Mouse (Mus musculus) intestine, embryonic 15.5 days (tissue): ENCODE measurements at regions not wholly inside any gene's neighbourhood (a gene's known extent, or its start where the extent isn't known, plus 50 kb on each side); places are given as distances from the start of the nearest gene placed in this dataset.

Source experiments
- ATAC-seq: fragments of 200-750 bp; cut with Nextera tagmentation; 2 replicates; pipeline ENCODE4 v1.8.0; 2017; ENCODE audit warnings: moderate TSS enrichment, moderate library complexity
- H3K27ac ChIP-seq: fragments of 300-500 bp; sonication (generic); 2 replicates; pipeline ENCODE4 v1.5.1; 2015; ENCODE audit warnings: mild to moderate bottlenecking, inconsistent platforms
- H3K27me3 ChIP-seq: fragments of 300-500 bp; sonication (generic); replicated peaks from 2 replicates; pipeline ENCODE4 v1.6.1; 2015; ENCODE audit warnings: inconsistent platforms
- H3K36me3 ChIP-seq: fragments of 300-500 bp; sonication (generic); 2 replicates; pipeline ENCODE4 v1.6.1; 2015; ENCODE audit warnings: inconsistent platforms
- H3K4me1 ChIP-seq: fragments of 300-500 bp; sonication (generic); replicated peaks from 2 replicates; pipeline ENCODE4 v1.6.1; 2015; ENCODE audit warnings: inconsistent platforms
- H3K4me2 ChIP-seq: fragments of 300-500 bp; sonication (generic); replicated peaks from 2 replicates; pipeline ENCODE4 v1.6.1; 2015; ENCODE audit warnings: mild to moderate bottlenecking, inconsistent platforms
- H3K4me3 ChIP-seq: fragments of 300-500 bp; sonication (generic); replicated peaks from 2 replicates; pipeline ENCODE4 v1.5.1; 2015; ENCODE audit warnings: inconsistent platforms
- H3K9ac ChIP-seq: fragments of 300-500 bp; sonication (generic); 2 replicates; pipeline ENCODE4 v1.6.1; 2015; ENCODE audit warnings: inconsistent platforms
- H3K9me3 ChIP-seq: fragments of 300-500 bp; sonication (generic); 2 replicates; pipeline ENCODE4 v1.6.1; 2016; ENCODE audit warnings: inconsistent platforms
- WGBS: fragments of 180-500 bp; shearing (Covaris S2); methylation state at CpG from one replicate; pipeline ENCODE4 v1.1.7; 2015; 5-methylcytosine and 5-hydroxymethylcytosine counted together

DNA sequence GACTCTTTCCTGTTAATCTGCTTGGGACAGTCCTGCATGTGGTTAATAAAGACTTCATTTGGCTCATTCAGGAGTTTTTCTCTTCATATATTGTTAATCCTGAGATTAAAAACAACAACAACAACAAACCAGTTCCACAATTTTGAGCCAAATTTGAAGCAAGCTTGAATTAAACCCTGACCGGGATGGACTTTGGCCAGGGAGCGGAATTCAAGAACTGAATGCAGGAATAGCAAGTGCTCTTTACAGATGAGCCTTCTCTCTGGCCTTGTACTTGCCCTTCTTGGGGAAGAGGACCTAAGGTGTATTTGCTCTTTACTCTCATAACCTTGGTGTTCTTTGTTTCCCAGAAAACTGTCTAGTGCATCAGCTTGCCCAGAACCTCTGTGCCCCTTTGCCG, 161.6 kb downstream of the 9530068E07Rik start:
- Histone ChIP-seq H3K27ac (no peak overlapping the region), H3K27me3 (no peaks in the 10 kb centered on the region), H3K4me3 (no peak overlapping the region), H3K36me3 (no peaks in the 10 kb centered on the region), H3K4me1 (peaks cover 5% of the 10 kb centered on the region; the same call in 1 of the 2 replicates), H3K4me2 (no peak overlapping the region), H3K9ac (no peak overlapping the region), H3K9me3 (no peaks in the 10 kb centered on the region)
- 74% methylated on average over 3 of the region's 3 CpGs for WGBS
- no peak for ATAC-seq

DNA sequence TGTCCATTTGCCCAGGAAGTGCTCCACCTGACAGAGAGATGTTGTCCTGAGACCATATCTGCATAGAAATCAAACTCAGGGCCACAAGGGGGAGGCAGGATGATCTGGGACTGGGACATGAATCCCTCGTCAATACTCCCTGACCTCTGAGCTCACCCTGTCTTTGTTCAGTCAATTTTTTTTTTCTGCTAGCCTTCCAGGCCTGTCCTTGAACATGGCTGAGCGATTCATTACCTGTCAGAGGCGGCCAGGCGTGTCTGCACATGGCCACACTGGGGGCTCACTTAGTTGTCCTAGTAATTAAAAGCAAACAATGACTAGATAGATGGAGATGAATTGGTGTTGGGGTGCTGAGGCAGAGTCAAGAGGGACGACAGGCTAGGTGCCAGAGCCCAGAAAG, 162.6 kb downstream of the 9530068E07Rik start:
- 70% methylated on average over 5 of the region's 5 CpGs for WGBS
- no peak for ATAC-seq
- Histone ChIP-seq H3K4me2 (no peak overlapping the region), H3K9me3 (no peaks in the 10 kb centered on the region), H3K4me1 (peaks cover 5% of the 10 kb centered on the region; the same call in 1 of the 2 replicates), H3K36me3 (no peaks in the 10 kb centered on the region), H3K4me3 (no peak overlapping the region), H3K27me3 (no peaks in the 10 kb centered on the region), H3K27ac (no peak overlapping the region), H3K9ac (no peak overlapping the region)

DNA sequence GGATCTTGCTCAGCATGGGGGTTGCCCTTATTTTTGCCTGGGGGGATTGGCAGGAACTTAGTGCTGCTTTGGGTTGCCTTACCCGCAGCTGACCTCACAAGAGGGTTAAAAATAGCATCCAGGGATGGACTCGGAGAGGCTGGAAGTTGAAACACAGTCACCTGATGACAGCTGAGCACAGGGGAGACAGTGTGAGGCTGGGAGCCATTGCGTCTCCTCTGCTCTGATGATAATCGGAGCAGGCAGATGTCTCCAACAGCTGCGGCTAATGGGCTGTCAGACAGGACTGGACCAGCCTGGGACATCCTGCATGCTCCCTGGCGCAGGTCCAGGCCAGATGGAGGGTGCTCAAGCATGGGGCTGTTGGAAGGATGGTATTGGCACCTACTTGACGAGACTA, 165.1 kb downstream of the 9530068E07Rik start:
- H3K4me3 ChIP-seq = no peak overlapping the region
- H3K27me3 ChIP-seq = no peaks in the 10 kb centered on the region
- H3K4me2 ChIP-seq = no peak overlapping the region
- ATAC-seq = 0 out of 2 replicates have a peak, but pooled peaks have one; percentile 41
- peaks cover 7% of the 10 kb centered on the region for H3K4me1 ChIP-seq
- H3K9me3 ChIP-seq = no peaks in the 10 kb centered on the region
- no peak overlapping the region; the same call in 1 of the 2 replicates for H3K27ac ChIP-seq
- H3K9ac ChIP-seq = no peak overlapping the region
- H3K36me3 ChIP-seq = no peaks in the 10 kb centered on the region
- WGBS = 44% methylated on average over 7 of the region's 7 CpGs

DNA sequence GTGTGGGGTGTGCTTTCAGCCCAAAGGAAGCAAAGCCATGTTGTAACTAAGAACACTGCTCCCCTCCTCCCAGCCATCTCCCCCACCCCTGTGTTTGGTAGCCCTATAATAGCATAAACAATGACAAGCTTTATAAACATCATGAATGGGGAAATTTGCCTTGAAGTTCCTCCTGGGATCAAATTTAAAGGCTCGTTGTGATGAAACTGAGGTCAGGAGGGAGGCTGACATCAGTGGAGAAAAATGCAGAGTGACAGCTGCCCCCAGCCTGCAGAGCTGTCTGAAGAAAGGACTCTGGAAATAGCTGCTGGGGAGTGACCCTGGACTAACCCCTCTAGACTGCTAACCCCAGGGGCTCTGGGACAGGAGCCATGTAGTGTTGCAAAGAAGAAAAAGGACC, 169.2 kb downstream of the 9530068E07Rik start:
- Histone ChIP-seq H3K27me3 (no peaks in the 10 kb centered on the region), H3K9ac (no peak overlapping the region), H3K36me3 (no peaks in the 10 kb centered on the region), H3K4me2 (no peak overlapping the region), H3K4me1 (peaks cover 8% of the 10 kb centered on the region), H3K9me3 (no peaks in the 10 kb centered on the region), H3K27ac (no peak overlapping the region), H3K4me3 (no peak overlapping the region)
- ATAC-seq = peak; percentile 55; the same call in 1 of the 2 replicates
- 17% methylated on average over 1 of the region's 1 CpGs for WGBS

DNA sequence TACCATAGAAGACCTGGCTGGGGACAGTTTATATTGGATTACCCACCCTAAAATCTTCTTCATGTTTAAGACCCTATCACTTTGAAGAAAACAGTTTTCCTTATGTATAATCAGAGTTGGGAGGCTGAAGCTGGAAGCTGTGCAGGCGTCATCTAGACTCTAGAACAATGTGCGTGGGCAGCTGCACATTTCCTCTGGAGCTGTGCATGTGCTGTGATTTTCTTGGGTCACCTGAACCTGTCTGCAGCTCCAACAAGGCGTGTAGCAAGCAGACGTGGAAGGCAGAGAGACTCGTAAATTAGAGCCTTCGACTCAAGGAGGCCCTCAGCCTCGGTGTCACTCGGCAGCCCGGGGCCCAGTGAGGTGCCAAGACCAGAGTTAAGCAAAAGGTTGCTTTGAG, 169.8 kb downstream of the 9530068E07Rik start:
- Histone ChIP-seq H3K4me1 (peaks cover 9% of the 10 kb centered on the region), H3K27me3 (no peaks in the 10 kb centered on the region), H3K36me3 (no peaks in the 10 kb centered on the region), H3K9ac (no peak overlapping the region), H3K27ac (no peak overlapping the region), H3K9me3 (no peaks in the 10 kb centered on the region), H3K4me3 (no peak overlapping the region), H3K4me2 (no peak overlapping the region)
- no peak for ATAC-seq
- 60% methylated on average over 9 of the region's 9 CpGs for WGBS

DNA sequence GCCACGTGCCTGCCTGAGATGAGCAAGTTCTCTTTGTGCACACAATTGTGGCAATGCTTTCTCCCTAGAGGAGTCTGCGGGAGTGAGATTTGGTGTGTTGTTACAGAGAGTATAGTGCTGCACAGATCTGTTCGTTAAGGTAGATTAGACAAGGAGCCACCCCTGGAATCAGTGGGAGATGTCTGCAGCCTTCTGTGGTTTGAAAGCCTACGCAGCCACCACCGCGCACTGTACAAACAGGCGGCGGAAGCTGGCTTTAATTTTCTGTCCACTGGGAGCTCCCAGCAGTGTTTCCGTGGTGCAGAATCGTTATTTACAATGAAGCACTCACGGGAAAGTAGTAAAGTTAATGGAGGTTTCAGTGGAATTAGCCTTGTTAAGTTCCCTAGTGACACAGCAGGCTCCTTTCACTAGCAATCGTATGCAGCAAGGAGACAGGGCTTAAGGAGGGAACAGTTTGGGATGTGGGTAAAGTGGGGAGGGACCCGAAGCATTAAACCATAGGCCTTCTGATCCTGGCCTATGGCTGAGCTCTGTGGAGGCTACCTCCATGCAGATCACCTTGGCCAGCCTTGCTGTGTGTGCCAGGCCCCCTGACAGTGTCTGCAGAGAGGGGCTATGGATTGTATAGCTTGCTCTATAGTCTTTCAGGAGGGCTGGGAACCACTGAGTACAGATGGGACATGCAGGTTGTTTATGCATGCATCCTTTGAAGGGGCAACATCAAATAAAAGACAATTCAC, 171.9 kb downstream of the 9530068E07Rik start:
- 60% methylated on average over 13 of the region's 13 CpGs for WGBS
- no peaks in the 10 kb centered on the region for H3K36me3 ChIP-seq
- H3K27ac ChIP-seq = no peak overlapping the region
- H3K9me3 ChIP-seq = no peaks in the 10 kb centered on the region
- H3K9ac ChIP-seq = no peak overlapping the region
- no peaks in the 10 kb centered on the region for H3K27me3 ChIP-seq
- H3K4me1 ChIP-seq = peaks cover 5% of the 10 kb centered on the region; the same call in 1 of the 2 replicates
- no peak for ATAC-seq
- H3K4me3 ChIP-seq = no peak overlapping the region
- H3K4me2 ChIP-seq = no peak overlapping the region

DNA sequence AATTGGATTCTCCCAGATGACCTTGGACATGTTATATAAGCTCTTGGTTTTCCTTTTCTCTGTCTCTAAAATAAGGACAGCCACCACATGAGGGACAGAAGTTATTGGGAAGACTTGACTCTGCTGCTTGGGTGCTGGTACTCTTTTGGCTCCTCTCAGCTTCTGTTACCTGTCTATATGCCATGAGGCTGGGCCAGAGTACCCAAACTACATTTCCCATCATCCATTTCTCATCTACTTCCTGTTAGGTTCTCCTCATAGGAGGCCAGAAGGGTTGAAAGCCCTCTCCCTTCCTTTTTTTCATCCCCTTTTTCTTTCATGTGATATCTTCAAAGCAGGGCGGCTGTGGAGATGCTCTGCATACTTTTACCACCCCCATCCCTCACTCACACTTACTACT, 172.6 kb downstream of the 9530068E07Rik start:
- no peak for ATAC-seq
- Histone ChIP-seq H3K4me1 (peaks cover 5% of the 10 kb centered on the region; the same call in 1 of the 2 replicates), H3K4me3 (no peak overlapping the region), H3K27ac (no peak overlapping the region), H3K27me3 (no peaks in the 10 kb centered on the region), H3K9me3 (no peaks in the 10 kb centered on the region), H3K9ac (no peak overlapping the region), H3K36me3 (no peaks in the 10 kb centered on the region), H3K4me2 (no peak overlapping the region)
- 56% methylated on average over 1 of the region's 1 CpGs for WGBS

DNA sequence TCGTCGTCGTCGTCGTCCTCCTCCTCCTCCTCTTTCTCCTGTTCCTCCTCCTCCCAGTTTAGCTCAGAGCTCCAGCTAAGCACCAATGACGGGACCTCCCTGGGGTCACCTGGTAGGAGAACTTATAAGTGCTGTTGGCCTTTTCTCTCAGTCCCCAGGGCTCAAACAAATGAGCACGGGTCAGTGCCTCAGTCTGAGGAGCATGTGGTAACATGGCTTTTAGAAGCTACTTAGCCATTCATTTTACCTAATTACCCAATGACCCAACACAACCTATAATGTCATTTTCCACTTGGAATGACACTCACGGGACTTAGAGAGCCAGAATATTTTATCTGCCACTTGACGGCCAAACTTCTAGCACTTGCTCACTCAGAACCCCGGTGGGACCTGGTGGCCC, 173.5 kb downstream of the 9530068E07Rik start:
- no peaks in the 10 kb centered on the region for H3K27me3 ChIP-seq
- H3K4me1 ChIP-seq = peaks cover 5% of the 10 kb centered on the region; the same call in 1 of the 2 replicates
- H3K4me2 ChIP-seq = no peak overlapping the region
- 88% methylated on average over 10 of the region's 10 CpGs for WGBS
- no peaks in the 10 kb centered on the region for H3K9me3 ChIP-seq
- no peak for ATAC-seq
- no peak overlapping the region for H3K4me3 ChIP-seq
- H3K9ac ChIP-seq = no peak overlapping the region
- no peaks in the 10 kb centered on the region for H3K36me3 ChIP-seq
- no peak overlapping the region for H3K27ac ChIP-seq

DNA sequence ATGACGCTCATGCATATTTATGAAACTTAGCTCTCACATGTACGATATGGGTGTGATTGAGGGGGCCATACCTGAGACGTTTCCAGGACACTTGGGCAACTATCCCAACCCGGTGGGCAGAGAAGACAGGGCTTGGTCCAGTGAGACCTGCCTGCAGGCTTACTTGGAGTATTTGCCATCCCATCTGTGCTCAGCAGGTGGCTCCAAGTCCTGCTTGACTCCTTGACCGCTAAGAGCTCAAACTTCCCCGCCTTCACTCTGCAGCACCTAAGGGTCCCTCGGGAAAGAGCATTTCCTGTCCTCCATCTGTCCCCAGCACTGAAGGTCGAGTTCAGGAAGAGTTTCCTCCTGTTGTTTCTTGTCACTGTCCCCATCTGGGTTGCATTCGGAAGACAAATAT, 182.2 kb downstream of the 9530068E07Rik start:
- Histone ChIP-seq H3K4me3 (no peak overlapping the region), H3K36me3 (no peaks in the 10 kb centered on the region), H3K9me3 (no peaks in the 10 kb centered on the region), H3K27me3 (no peaks in the 10 kb centered on the region), H3K4me1 (no peaks in the 10 kb centered on the region), H3K27ac (no peak overlapping the region), H3K4me2 (no peak overlapping the region), H3K9ac (no peak overlapping the region)
- WGBS = 44% methylated on average over 9 of the region's 9 CpGs
- ATAC-seq = no peak

DNA sequence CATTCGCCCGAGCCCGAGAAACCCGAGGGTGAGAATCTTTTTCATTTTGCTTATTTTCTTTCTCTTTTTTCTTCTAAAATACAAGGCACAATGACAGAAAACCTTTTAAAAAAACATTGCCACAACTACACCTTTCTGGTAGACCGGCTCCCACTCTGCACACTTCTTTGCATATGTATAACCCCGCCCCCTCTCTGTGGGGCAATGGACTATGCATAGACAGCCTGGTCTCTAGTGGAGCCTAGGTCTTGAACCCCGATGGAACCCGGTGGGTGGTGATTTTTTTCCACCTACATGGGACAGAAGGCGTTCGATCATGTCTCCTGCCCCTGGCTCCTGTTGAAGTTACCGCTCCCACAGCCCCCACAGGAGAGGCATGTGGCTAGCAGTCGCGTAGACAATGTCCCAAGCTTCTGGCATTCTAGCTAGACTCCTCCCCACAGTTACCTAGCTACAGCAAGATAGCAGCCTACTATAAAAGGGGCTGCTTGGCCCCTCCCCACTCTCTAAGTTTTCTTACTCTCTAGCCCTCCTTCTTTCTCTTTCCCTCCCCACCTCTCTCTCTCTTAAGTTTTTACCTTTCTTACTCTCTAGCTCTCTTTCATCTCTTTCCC, 183.6 kb downstream of the 9530068E07Rik start:
- Histone ChIP-seq H3K36me3 (no peaks in the 10 kb centered on the region), H3K27me3 (no peaks in the 10 kb centered on the region), H3K9ac (no peak overlapping the region), H3K4me3 (no peak overlapping the region), H3K4me1 (no peaks in the 10 kb centered on the region), H3K27ac (no peak overlapping the region), H3K9me3 (no peaks in the 10 kb centered on the region), H3K4me2 (no peak overlapping the region; the same call in 1 of the 2 replicates)
- no peak for ATAC-seq
- WGBS = 69% methylated on average over 13 of the region's 13 CpGs

DNA sequence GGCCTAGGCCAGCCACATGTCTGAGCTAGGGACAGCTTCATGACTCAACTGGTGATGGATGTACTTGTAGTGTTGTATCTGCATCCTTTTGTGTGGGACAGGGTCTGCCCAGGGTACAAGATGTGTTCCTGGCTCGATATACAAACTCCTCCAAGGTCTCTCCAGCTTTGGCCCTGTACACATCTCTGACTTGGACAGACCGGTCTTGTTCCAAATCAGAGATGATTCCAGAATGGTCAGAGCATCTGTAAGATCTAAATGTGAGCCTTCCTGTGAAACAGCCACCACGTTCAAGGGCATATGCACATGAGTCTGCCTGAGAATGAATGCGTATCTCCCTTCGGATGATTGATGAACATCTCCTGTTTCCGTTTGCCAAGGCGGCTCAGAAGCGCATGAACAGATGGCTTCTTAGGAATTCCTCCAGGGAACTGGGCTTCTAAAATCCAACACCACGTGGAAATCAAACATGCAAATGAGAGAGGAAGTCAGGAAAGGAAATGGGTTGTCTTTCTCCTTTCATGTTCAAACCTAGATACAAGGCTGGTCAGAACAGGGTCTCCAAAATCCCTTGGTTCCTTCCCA, 172.7 kb upstream of the Fstl4 start:
- H3K27ac ChIP-seq = no peak overlapping the region
- no peak overlapping the region for H3K9ac ChIP-seq
- no peak overlapping the region for H3K4me2 ChIP-seq
- H3K27me3 ChIP-seq = no peaks in the 10 kb centered on the region
- H3K9me3 ChIP-seq = no peaks in the 10 kb centered on the region
- no peaks in the 10 kb centered on the region for H3K4me1 ChIP-seq
- no peak overlapping the region for H3K4me3 ChIP-seq
- no peak for ATAC-seq
- no peaks in the 10 kb centered on the region for H3K36me3 ChIP-seq
- WGBS = 63% methylated on average over 9 of the region's 9 CpGs

DNA sequence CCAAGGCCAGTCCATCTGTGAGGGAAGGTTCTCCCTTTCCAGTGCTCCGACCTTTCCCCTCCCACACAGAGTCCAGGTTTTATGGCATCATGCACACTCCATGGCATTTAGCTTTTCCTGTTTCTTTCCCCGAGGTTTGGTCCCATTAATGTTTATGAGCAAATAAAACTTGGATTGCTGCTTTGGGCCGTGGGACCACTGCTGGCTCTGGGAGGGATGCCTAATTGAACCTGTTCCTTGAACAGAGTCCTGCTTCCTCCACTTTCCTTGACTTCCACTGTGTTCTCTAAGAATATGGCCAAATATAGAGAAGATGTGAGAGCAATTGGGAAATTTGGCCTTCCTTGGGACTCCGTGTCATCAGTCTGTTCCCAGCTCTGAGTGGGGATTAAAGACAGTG, 170.3 kb upstream of the Fstl4 start:
- ATAC-seq = no peak
- Histone ChIP-seq H3K4me1 (no peaks in the 10 kb centered on the region), H3K9ac (no peak overlapping the region), H3K9me3 (no peaks in the 10 kb centered on the region), H3K4me3 (no peak overlapping the region), H3K36me3 (no peaks in the 10 kb centered on the region), H3K27me3 (no peaks in the 10 kb centered on the region), H3K27ac (no peak overlapping the region), H3K4me2 (no peak overlapping the region)
- 65% methylated on average over 4 of the region's 4 CpGs for WGBS
